Mouse (Mus musculus) lung, adult 18-20 months (tissue): ENCODE measurements at regions not wholly inside any gene's neighbourhood (a gene's known extent, or its start where the extent isn't known, plus 50 kb on each side); places are given as distances from the start of the nearest gene placed in this dataset.

Experiments
- DNase-seq, 2 experiments: peaks; one replicate each; pipeline ENCODE4 v3.0.0; 2022; ENCODE audit warnings: mixed read lengths in 2 of 2

DNA sequence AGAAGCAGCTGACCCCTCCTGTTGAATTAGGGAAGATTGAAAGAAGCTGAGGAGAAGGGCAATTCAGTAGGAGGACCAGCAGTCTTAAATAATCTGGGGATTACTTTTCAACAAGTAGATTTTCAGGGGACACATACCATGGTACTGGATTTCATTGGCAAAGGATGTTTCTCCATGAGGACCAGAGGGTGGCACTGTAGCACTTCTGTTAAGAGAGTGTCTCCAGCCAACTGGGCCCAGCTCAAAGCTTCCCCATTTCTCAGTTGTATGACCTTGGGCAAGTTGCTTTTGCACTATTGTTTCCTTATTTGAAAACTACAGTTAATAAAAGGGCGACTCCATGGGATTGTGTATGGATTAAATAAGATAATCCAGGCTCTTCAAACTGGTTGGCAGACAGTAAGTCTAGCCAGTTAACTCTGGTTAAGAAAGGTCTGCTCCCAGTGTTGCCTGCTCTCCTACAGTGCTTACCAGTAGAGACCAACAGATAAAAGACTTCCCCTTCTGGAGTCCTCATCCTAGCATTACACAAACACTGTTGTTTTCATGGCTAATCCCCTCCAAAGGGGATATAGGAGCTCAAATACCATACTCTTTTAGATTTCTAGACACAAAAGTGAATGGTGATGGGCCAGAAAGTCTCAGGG lies 259.9 kb downstream of the Stim2 start:
- DNase-seq, result no peak

DNA sequence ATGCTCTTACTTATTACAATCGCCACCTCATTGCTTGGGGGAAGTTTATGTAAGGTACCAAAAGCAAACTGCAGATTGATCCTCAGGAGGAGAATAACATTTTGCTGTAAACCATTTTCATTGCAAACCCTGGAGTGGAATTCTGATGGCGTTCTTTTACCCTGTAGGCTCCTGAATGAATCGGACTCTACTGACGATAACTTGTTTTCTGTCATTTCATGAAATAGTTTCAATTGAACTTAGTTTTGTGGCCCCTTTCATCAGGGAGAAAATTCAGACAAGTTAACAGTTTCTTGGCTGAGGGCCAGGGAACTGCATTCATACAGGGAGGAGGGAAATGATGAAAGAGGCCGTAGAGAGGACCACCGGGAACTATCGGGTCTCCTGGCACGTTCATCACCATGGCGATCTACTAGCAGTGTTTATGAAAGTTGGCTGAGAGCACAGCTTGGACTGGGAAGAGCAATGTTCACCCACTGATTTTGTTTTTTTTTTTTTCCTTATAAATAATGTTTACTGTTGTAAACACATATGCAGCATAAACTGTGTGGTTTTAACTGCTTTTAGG lies 266.7 kb downstream of the Stim2 start:
- no peak for DNase-seq

DNA sequence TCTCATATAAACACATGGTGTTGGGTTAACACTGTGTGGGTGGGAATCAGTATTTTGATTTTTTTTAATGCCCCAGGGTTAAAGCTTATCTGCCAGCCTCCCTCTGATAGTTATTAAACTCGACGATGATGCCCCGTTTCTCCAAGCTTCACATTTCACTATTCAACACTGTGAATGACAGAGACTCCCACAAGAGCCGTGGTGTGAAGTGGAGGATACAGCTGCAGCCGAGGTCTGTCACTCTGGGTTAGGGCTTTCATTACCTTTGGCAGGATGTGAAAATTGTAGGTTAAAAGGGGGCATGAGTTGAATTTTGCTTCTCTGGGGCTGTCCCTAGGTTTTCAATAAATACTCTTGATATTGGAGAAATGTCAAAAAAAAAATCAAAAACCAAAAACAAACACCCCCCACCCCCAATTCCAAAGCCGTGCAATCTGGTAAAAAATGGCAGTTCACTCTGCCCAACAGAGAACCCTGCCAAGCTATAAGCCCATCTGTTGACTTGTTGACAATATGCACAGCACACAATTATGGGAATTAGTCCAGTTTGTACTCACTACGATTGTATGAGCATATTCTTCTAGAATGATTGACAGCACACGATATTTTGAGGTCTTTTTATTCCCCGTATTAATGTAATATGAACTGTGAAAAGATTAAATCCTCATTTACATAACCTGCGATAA lies 269.7 kb downstream of the Stim2 start:
- no peak for DNase-seq

DNA sequence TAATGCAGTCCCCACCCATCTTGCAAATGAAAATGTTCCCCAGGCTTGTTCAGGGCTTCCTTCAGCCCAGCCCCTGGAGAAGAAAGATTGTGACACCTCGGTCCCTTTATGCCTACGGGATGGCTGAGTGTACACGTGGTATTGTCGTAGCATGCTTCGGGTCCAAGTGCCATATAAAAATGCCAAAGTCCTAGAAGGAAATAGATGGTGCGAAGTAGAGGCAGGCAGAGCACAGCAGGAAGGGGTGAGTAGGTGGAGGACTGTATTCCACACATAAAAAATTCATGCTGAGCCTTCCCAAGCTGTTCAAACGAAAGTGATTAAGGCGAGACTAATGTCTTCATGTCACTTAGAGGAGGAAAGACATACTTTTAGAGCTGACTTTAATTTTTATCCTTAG lies 281.1 kb downstream of the Stim2 start:
- no peak for DNase-seq

DNA sequence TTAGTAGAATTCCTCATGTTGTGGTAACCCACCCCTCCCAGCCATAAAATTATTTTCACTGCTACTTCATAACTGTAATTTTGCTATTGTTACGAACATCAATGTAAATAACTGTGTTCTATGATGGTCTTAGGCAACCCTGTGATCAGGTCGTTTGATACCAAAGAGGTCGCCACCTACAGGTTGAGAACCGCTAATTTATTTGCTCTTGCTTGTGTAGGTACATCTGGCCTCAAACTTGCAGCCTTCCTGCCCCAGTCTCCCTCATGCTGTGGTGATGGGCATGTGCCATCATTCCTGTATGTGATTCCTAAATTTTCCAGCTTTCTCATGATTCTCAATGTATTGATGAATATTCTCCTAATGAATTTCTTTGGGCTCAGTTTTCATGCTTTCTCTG lies 282.4 kb downstream of the Stim2 start:
- DNase-seq, result no peak

DNA sequence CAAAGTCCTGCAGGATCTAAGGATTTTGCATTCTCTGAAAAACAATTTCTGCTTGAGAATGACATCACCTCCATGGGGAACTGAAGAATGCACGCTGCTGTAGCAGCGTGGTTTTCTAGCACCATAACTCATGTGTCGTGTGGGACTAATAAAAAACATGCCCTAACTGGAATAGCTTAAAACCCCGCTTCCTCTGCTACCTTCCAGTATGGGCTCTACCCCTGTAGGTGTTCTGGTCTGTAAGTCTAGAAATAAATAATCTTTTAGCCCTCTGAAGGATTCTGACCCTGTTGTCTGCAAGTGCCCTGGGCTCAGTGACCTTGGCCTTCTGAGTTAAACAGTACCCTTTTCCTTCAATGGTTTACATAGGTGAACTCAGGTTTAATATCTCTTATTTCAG lies 282.8 kb downstream of the Stim2 start:
- no peak for DNase-seq

DNA sequence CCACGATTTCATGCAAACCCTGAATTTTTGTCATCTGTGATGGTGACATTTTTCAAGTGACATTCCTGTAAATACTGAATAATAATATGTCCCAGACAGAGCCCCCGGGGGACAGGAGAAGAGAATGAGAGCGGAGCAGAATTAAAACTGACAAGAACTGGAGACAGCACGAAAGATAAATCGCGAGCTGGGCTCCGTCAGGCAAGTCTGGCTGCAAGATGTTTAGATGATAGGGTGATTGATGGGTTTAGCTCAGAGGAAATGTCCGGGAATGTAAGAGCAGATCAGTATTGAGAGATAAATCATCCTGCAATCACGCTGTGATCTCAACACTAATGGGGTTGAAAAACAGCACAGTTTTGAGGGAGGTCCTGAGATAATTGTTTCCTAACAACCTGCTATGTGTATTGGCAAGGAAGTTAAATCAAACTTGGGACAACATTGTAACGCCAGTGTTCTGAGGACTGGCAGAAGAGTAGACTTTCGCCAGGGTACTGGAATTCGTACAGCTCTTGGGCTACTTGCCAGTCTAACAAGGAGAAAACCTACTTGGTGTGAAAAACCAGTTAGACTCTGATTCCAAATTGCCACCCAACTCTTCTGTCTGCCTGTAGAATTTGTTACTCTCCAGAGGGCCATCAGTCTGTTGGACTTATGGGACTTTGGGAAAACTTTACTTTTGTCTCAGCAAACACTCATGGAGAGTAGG lies 292.2 kb downstream of the Stim2 start:
- DNase-seq, result no peak

DNA sequence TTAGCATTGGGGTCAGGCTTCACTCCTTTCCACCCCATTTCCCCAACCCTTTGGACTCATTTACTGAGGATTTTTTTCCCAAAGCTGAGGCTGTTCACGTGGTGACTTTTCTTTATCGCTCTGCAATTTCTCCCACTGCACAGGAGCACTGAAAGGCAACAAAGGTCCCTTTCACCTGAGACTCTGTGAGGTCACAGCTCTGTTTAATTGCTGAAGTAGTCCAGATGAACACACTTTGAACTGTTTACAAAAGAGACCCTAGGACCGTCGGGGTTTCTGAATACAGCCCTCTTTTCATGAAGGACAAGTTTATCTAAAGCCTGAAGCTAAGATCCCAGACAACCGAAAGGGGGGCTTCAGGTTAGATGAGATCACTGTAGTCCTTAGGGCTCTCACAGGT lies 293.6 kb downstream of the Stim2 start:
- DNase-seq, result no peak

DNA sequence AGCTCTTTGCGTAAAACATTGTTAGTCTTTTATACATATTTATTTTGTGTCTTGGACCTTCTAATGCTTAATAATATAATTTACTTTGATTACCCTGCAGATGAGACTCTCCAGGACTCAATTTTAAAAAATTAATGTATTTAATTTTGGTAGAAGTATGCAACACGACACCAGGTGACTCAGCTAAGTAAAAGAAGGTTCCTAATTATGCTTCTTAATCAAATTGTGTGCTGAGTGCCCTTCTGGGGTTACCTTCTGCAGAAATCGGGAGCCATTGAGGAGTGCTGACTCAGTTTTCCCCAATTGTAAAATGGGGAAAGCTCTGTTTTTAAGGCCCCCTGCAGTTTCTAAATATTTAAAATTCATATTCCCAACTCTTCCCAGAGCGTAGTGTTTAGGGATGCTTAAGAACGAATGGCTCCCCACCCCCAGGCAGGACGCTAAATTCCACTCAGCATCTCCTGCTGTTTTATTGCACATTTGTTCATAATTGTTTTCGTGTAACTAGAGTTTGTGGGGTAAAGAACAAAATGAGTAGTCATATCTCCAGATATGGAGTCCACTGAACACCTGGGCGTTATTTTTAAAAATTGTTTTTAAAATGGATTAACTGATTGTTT lies 315.5 kb downstream of the Stim2 start:
- DNase-seq, result no peak

DNA sequence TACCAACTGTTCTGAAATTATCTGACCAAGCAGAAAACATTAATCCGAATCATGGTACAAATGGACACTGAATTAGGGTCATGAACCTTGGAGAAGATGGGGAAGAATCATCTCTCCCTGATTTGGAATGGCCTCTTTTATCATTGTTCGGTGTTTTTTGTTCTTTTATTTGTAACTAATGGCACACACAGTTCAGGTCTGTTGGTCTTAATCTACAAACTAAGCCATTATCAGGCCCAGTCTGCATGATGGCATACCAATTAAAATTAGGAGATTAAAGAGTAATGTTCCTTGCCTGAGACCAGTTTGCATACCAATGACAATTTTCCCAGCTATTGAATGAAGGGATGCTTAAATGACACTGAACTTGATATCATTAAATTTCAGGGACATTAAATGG lies 332.1 kb downstream of the Stim2 start:
- DNase-seq, result no peak

DNA sequence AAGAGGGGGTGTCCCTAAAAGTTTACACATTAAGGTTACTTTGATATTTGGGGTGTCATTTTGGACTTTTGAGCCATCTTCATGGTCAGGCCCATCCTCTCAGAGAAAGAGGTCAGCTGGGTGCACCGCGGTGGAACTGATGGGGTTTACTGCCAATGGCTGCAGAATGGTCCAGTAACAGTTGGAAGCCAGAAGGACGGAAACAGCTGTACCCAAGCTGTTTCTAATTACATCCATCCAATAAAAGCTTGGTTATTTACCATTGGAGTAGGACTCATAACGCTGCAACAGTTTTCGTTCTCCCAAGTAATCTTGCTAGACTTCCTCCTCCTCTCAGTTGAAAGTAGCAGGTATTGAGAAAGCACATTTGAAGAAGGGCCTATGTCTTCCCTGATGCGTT lies 344.7 kb downstream of the Stim2 start:
- DNase-seq, result no peak

DNA sequence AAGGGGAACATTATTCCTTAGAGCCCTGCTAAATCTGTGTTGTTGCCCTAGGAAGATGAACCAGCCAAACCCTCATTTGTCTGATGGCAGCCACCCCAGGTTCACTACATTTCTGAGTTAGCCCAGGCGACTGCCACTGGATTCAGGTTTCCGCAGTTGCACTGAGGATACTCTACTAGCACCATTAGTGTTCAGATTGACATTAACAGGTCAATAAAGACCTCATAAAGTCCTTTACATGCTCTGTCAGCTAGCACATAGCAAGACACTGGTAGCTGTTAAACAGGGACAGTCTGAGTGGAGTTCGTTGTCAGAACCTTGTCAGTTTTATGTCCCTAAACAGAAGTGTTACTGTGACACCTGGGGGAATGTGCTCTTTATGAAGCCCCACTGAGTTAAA lies 345.1 kb downstream of the Stim2 start:
- no peak for DNase-seq

DNA sequence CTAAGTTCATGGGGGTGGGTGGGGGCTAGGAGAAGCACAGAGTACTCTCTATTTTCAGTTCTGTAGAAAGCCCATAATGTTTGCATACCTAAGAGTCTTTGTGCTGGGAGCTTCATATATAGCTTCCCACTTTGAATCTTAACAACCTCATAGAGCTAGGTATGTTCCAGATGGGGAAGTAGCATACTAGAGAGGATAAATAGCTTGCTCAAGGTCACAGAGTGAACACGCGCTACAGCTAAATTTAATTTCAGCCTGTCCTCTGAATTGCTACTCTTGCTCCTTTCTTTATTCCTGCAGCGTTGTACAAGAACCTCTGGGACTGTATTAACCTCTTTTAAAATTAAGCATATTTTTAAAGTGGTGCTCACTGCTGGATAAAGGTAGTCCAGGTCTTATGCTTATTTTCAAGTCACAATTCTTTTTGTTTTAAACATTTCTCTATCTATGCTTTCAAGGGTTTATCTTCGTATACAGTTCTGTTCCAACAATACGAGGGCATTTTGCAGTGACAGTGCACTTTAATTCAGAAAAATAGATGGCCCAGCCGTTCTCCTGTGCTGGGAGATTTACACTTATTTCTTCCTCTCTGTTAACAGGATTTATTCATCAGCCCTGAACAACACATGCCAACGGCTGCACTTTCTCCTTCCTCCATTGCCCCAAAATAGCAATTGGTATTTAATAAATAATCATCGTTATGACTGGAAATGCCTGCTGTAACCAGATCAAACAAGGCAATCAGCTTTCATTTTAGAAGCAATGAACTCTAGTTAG lies 350.7 kb downstream of the Stim2 start:
- DNase-seq, result no peak

DNA sequence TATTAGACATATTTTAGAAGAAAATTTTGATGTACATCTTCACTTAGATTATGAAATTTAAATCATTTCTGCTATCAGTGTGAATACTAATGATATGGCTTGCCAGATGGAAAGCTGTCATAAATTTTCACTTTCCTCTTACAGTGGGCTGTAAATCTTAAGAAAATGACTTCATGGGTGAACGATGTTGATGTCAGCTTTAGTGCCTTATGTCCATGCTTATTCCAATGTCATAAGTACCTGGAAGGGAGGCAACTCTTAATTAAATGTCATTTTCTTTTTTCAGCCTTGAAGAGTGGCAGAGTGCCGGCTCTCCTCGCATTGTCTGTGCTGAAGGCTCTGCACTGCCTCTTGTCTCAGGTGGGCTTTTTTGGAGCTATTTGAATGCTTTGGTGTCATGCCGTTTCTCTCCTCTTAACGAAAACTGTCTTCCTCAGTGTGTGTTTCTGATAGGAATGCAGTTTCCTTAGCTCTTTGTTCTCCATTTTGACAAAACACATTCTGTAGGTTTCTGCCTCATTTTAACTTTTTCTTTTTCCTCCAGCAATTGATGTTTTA lies 351.6 kb downstream of the Stim2 start:
- DNase-seq, result no peak

DNA sequence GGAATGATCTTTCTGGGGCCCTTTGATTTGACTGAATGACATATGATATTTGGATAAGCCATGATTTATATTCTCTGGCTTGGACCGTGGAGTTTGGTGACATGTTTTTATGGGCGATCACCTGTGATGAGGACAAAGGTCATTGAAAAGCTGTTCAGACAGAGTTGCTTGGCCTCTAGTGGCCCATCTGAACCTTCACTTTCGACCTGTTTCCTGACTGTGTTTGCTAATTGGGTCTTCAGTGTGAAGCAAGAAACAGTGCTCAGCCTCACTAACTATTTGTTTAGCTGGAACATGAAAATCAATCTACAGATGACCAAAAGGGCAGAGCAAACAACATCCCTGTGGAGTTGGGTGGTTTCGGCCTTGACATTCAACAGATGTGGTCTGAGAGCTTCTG lies 357.8 kb downstream of the Stim2 start:
- DNase-seq, result no peak

DNA sequence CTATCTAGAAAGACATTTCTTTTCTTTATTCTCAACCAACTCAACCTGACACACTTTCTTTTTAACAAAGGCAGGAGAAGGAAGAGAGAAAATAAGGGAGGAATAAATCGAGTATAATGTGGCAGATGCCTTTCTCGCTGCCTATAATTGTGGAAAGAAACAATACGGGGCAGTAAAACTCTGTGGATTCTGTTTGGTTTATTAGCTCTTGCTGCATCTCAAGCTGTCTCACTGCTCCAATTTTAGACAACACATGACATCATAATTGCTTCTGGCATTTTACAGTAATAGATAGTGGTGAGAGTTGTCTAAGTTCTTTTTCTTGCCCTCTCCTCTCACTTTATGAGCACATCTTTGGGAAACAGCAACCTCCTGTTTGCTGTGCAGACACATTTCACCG lies 359.2 kb downstream of the Stim2 start:
- DNase-seq, result no peak

DNA sequence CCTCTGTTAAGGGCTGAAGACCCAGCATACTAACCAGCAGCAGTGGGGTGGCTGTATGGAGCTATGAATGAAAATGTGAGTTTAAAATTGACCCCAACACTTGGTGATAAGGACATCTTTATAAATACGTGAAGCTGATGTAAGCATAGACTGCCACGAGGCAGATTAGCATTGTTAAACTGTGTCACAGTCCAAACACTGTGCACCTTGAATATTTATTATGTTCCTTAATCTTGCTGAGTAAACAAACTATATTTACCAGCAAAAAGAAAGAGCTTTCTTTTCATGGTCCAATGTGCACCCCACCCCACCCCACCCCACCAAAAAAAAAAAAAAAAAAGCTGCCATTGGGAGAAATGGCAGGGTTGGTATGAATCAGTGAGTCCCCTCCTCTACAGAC lies 359.9 kb downstream of the Stim2 start:
- DNase-seq, result no peak
